Mouse (Mus musculus) midbrain, embryonic 12.5 days (tissue): Measurements from ENCODE around the gene Slco2a1. TPM values are rescaled to one million over a fixed set of nuclear protein-coding genes. Genes with fewer than 3 reads are reported as not detected.

Experiments
- ATAC-seq: fragments of 200-750 bp; cut with Nextera tagmentation; 2 replicates; pipeline ENCODE4 v1.8.0; 2017; ENCODE audit warnings: low read depth, moderate TSS enrichment, moderate library complexity; ENCODE audit not compliant: low FRiP score
- H3K27ac ChIP-seq: fragments of 300-500 bp; sonication (generic); replicated peaks from 2 replicates; pipeline ENCODE4 v1.5.1; 2016; ENCODE audit warnings: mild to moderate bottlenecking
- H3K27me3 ChIP-seq: fragments of 300-500 bp; sonication (generic); 2 replicates; pipeline ENCODE4 v1.6.1; 2016; ENCODE audit warnings: mild to moderate bottlenecking
- H3K36me3 ChIP-seq: fragments of 300-500 bp; sonication (generic); 2 replicates; pipeline ENCODE4 v1.6.1; 2016
- H3K4me1 ChIP-seq: fragments of 300-500 bp; sonication (generic); 2 replicates; pipeline ENCODE4 v1.6.1; 2016
- H3K4me2 ChIP-seq: fragments of 300-500 bp; sonication (generic); replicated peaks from 2 replicates; pipeline ENCODE4 v1.6.1; 2016; ENCODE audit warnings: mild to moderate bottlenecking, moderate library complexity
- H3K4me3 ChIP-seq: fragments of 300-500 bp; sonication (generic); 2 replicates; pipeline ENCODE4 v1.5.1; 2016; ENCODE audit warnings: mild to moderate bottlenecking
- H3K9ac ChIP-seq: fragments of 300-500 bp; sonication (generic); replicated peaks from 2 replicates; pipeline ENCODE4 v1.6.1; 2016; ENCODE audit warnings: mild to moderate bottlenecking, moderate library complexity
- H3K9me3 ChIP-seq: fragments of 300-500 bp; sonication (generic); 2 replicates; pipeline ENCODE4 v1.6.1; 2016; ENCODE audit warnings: mild to moderate bottlenecking
- WGBS: fragments of 180-500 bp; shearing (Covaris S2); methylation state at CpG from one replicate; pipeline ENCODE4 v1.1.7; 2016; 5-methylcytosine and 5-hydroxymethylcytosine counted together
- polyA plus RNA-seq: library from polyadenylated mRNA; unstranded; fragments of >200 nt; fragmentation: Nextera tagmentation; extraction: Ambion mirVana; gene quantifications from 2 replicates; pipeline ENCODE4 v1.2.1, GENCODE M21; 2016

The Slco2a1 gene
- polyA plus RNA-seq, 1 experiment from 2014 or later, result 0.79 TPM

- H3K27ac ChIP-seq, result no peak overlapping the region
- WGBS, result 91% methylated on average over 11 of the region's 11 CpGs
- no peak for ATAC-seq
- H3K9me3 ChIP-seq, result no peaks in the 10 kb centered on the region
- H3K9ac ChIP-seq, result no peak overlapping the region
- no peaks in the 10 kb centered on the region for H3K36me3 ChIP-seq
- no peak overlapping the region for H3K4me2 ChIP-seq
- no peaks in the 10 kb centered on the region for H3K27me3 ChIP-seq
- no peak overlapping the region for H3K4me3 ChIP-seq
- no peaks in the 10 kb centered on the region for H3K4me1 ChIP-seq
These were observed 84.5 kb downstream of the Slco2a1 start for GRCm38 (mm10) chr9:103072926-103073515.

- no peak overlapping the region for H3K4me2 ChIP-seq
- 79% methylated on average over 21 of the region's 21 CpGs for WGBS
- no peak overlapping the region for H3K27ac ChIP-seq
- no peak overlapping the region for H3K9ac ChIP-seq
- no peaks in the 10 kb centered on the region for H3K36me3 ChIP-seq
- H3K4me3 ChIP-seq, result no peak overlapping the region
- no peaks in the 10 kb centered on the region for H3K27me3 ChIP-seq
- H3K9me3 ChIP-seq, result no peaks in the 10 kb centered on the region
- no peaks in the 10 kb centered on the region for H3K4me1 ChIP-seq
- ATAC-seq, result no peak
These were observed 88.5 kb downstream of the Slco2a1 start for GRCm38 (mm10) chr9:103076836-103077531.

DNA sequence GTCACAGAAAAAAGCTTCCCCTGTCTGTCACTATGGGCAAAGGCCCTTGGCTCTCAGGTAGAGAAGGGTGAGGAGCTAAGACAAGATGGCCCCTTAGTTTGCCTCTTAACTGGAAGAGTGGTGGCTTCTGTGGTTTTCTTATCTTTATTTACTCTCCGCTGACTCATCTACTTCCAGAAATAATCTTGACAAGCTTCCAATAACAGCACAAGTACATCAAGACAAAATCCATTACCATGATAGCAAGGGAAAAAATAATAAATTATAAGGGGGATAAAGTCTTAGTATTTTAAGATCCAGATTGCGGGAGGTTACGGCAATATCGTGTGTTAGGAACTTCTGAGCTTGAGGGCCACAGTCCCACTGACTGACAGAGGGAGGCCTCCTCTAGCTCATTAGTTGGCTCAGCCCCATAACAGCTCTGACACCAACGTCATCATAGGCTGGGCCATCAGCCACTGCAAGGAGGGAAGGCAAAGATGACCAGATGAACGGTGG, 89.7 kb downstream of the Slco2a1 start:
- no peak for ATAC-seq
- Histone ChIP-seq H3K4me1 (no peaks in the 10 kb centered on the region), H3K4me3 (no peak overlapping the region), H3K9ac (no peak overlapping the region), H3K36me3 (no peaks in the 10 kb centered on the region), H3K27me3 (no peaks in the 10 kb centered on the region), H3K9me3 (no peaks in the 10 kb centered on the region), H3K27ac (no peak overlapping the region), H3K4me2 (no peak overlapping the region)
- WGBS, result 93% methylated on average over 6 of the region's 6 CpGs

GRCm38 (mm10) chr9:103080211-103080610, 91.7 kb downstream of the Slco2a1 start:
- Histone ChIP-seq H3K36me3 (no peaks in the 10 kb centered on the region), H3K9me3 (no peaks in the 10 kb centered on the region), H3K4me2 (no peak overlapping the region), H3K27ac (no peak overlapping the region), H3K4me3 (no peak overlapping the region), H3K9ac (no peak overlapping the region), H3K27me3 (no peaks in the 10 kb centered on the region), H3K4me1 (no peaks in the 10 kb centered on the region)
- no peak for ATAC-seq
- 90% methylated on average over 3 of the region's 3 CpGs for WGBS

- no peak overlapping the region for H3K9ac ChIP-seq
- H3K27me3 ChIP-seq, result no peaks in the 10 kb centered on the region
- no peak overlapping the region for H3K4me3 ChIP-seq
- ATAC-seq, result no peak
- WGBS, result 83% methylated on average over 8 of the region's 8 CpGs
- no peaks in the 10 kb centered on the region for H3K9me3 ChIP-seq
- no peaks in the 10 kb centered on the region for H3K36me3 ChIP-seq
- no peaks in the 10 kb centered on the region for H3K4me1 ChIP-seq
- H3K27ac ChIP-seq, result no peak overlapping the region
- H3K4me2 ChIP-seq, result no peak overlapping the region
These were observed 93.9 kb downstream of the Slco2a1 start for GRCm38 (mm10) chr9:103082246-103082975.

DNA sequence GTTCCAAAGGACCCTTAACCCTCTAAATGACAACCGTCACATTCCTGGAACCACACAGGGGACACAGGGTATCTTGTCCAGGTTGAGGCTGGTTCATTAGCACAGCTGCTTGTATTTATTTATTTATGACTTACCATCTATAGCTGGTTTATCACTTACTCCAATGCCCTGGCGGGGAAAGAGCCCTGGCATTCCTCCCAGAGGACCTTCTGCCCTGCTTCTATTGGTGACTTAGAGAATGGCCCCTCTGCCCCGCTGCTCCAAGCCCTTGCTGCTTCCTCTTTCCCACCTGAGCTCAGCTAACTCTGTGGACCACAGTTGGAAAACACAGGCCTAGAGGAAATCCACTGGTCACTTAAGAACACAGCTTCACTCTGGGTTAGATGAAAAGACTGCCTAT, 94.9 kb downstream of the Slco2a1 start:
- Histone ChIP-seq H3K36me3 (no peaks in the 10 kb centered on the region), H3K27me3 (no peaks in the 10 kb centered on the region), H3K4me2 (no peak overlapping the region), H3K9ac (no peak overlapping the region), H3K4me3 (no peak overlapping the region), H3K4me1 (no peaks in the 10 kb centered on the region), H3K27ac (no peak overlapping the region), H3K9me3 (no peaks in the 10 kb centered on the region)
- 72% methylated on average over 3 of the region's 3 CpGs for WGBS
- no peak for ATAC-seq

DNA sequence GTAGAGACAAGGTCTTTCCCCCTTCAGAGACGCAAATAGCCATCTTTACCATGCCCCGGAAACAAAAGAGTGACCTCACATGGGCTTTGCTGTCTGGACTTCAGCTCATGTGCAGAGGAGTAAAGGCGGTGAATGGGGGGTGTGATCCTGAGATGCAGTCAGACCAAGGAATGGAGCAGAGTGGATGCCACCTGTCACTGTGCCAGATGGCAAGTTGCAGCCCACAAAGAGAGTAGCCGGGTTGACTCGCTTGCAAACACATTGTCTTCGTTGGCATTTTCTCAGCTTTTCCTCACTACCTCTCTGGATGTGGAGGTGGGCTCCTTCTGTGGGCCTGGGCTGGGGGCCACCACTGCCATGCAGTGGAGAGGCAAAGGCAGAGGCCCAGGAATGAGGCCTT, 98.2 kb downstream of the Slco2a1 start:
- Histone ChIP-seq H3K27me3 (peaks cover 7% of the 10 kb centered on the region; the same call in 1 of the 2 replicates), H3K4me2 (no peak overlapping the region), H3K9me3 (no peaks in the 10 kb centered on the region), H3K4me1 (no peaks in the 10 kb centered on the region), H3K36me3 (no peaks in the 10 kb centered on the region), H3K4me3 (no peak overlapping the region), H3K27ac (no peak overlapping the region), H3K9ac (no peak overlapping the region)
- 87% methylated on average over 6 of the region's 6 CpGs for WGBS
- ATAC-seq, result no peak

- no peak for ATAC-seq
- 81% methylated on average over 8 of the region's 8 CpGs for WGBS
- Histone ChIP-seq H3K27me3 (peaks cover 7% of the 10 kb centered on the region; the same call in 1 of the 2 replicates), H3K36me3 (no peaks in the 10 kb centered on the region), H3K9me3 (no peaks in the 10 kb centered on the region), H3K4me2 (no peak overlapping the region), H3K9ac (no peak overlapping the region), H3K27ac (no peak overlapping the region), H3K4me3 (no peak overlapping the region), H3K4me1 (peaks cover under 1% of the 10 kb centered on the region; the same call in 1 of the 2 replicates)
These were observed 98.8 kb downstream of the Slco2a1 start for GRCm38 (mm10) chr9:103087301-103087700.

- H3K36me3 ChIP-seq, result no peaks in the 10 kb centered on the region
- 37% methylated on average over 2 of the region's 2 CpGs for WGBS
- no peak overlapping the region for H3K4me3 ChIP-seq
- H3K4me2 ChIP-seq, result no peak overlapping the region
- H3K27ac ChIP-seq, result no peak overlapping the region
- ATAC-seq, result no peak
- H3K9ac ChIP-seq, result no peak overlapping the region
- no peaks in the 10 kb centered on the region for H3K9me3 ChIP-seq
- peaks cover 10% of the 10 kb centered on the region for H3K27me3 ChIP-seq
- H3K4me1 ChIP-seq, result peaks cover 5% of the 10 kb centered on the region; the same call in 1 of the 2 replicates
These were observed 100.1 kb downstream of the Slco2a1 start for GRCm38 (mm10) chr9:103088661-103089060.

- 84% methylated on average over 9 of the region's 9 CpGs for WGBS
- H3K36me3 ChIP-seq, result no peaks in the 10 kb centered on the region
These were observed 101.8 kb downstream of the Slco2a1 start for GRCm38 (mm10) chr9:103090116-103090875.

GRCm38 (mm10) chr9:103091039-103091883, 102.7 kb downstream of the Slco2a1 start:
- 77% methylated on average over 16 of the region's 16 CpGs for WGBS
- Histone ChIP-seq H3K4me2 (no peak overlapping the region), H3K9me3 (no peaks in the 10 kb centered on the region), H3K36me3 (no peaks in the 10 kb centered on the region), H3K27ac (no peak overlapping the region), H3K4me1 (peaks cover 5% of the 10 kb centered on the region; the same call in 1 of the 2 replicates), H3K27me3 (peaks cover 10% of the 10 kb centered on the region), H3K9ac (no peak overlapping the region), H3K4me3 (no peak overlapping the region)
- ATAC-seq, result 0 out of 2 replicates have a peak, but pooled peaks have one; percentile 47

More at GRCm38 (mm10) chr9:103090116-103090875, 101.8 kb downstream of the Slco2a1 start:
- no peak overlapping the region for H3K27ac ChIP-seq
- H3K9me3 ChIP-seq, result no peaks in the 10 kb centered on the region
- no peak overlapping the region for H3K4me2 ChIP-seq
- ATAC-seq, result no peak
- H3K9ac ChIP-seq, result no peak overlapping the region
- H3K4me3 ChIP-seq, result no peak overlapping the region
- H3K27me3 ChIP-seq, result peaks cover 10% of the 10 kb centered on the region
- H3K4me1 ChIP-seq, result peaks cover 5% of the 10 kb centered on the region; the same call in 1 of the 2 replicates
